Mouse (Mus musculus) gastrocnemius, adult 8-10 months (tissue): Measurements from ENCODE around the gene Scnn1b. TPM values are rescaled to one million over a fixed set of nuclear protein-coding genes. Genes with fewer than 3 reads are reported as not detected.

Experiments used
- DNase-seq, 2 experiments: peaks; one replicate each; pipeline ENCODE4 v3.0.0; 2022; ENCODE audit warnings: low spot score in 2 of 2
- total RNA-seq, 4 experiments: library from RNA; stranded (reverse); gene quantifications; 2 replicates each; pipeline ENCODE4 v1.2.4; 2022

Scnn1b gene
- under 1 TPM in 1 of 4 experiments, not detected in 3; 0.29 TPM for total RNA-seq

- no peak for DNase-seq
Observed at GRCm38 (mm10) chr7:121864858-121865585, at the start of gene Scnn1b. Scnn1b (plus strand) TSS chr7:121865038.

GRCm38 (mm10) chr7:121821632-121822031, 43.2 kb upstream of the Scnn1b start:
- no peak for DNase-seq

- no peak for DNase-seq
Observed at GRCm38 (mm10) chr7:121828481-121828880, 36.4 kb upstream of the Scnn1b start.

- DNase-seq: no peak
Observed at GRCm38 (mm10) chr7:121835392-121835791, 29.4 kb upstream of the Scnn1b start.

GRCm38 (mm10) chr7:121836827-121837226, 28.0 kb upstream of the Scnn1b start:
- DNase-seq: no peak

- no peak for DNase-seq
Observed at GRCm38 (mm10) chr7:121840810-121841209, 24.0 kb upstream of the Scnn1b start.

- no peak for DNase-seq
Observed at GRCm38 (mm10) chr7:121842234-121842633, 22.6 kb upstream of the Scnn1b start.

- DNase-seq: no peak
Observed at GRCm38 (mm10) chr7:121845964-121846363, 18.9 kb upstream of the Scnn1b start.

- no peak for DNase-seq
Observed at GRCm38 (mm10) chr7:121848537-121849168, 16.2 kb upstream of the Scnn1b start.

GRCm38 (mm10) chr7:121857177-121857884, 7.5 kb upstream of the Scnn1b start:
- no peak for DNase-seq

GRCm38 (mm10) chr7:121858939-121859338, 5.9 kb upstream of the Scnn1b start:
- DNase-seq: no peak

- DNase-seq: no peak
Observed at GRCm38 (mm10) chr7:121871631-121872030, 6.8 kb downstream of the Scnn1b start.

GRCm38 (mm10) chr7:121873998-121874397, 9.2 kb downstream of the Scnn1b start:
- DNase-seq: no peak

GRCm38 (mm10) chr7:121874784-121875183, 9.9 kb downstream of the Scnn1b start:
- no peak for DNase-seq

- no peak for DNase-seq
Observed at GRCm38 (mm10) chr7:121880246-121880645, 15.4 kb downstream of the Scnn1b start.

- DNase-seq: no peak
Observed at GRCm38 (mm10) chr7:121890636-121891360, 26.0 kb downstream of the Scnn1b start.

- no peak for DNase-seq
Observed at GRCm38 (mm10) chr7:121896689-121897088, 31.9 kb downstream of the Scnn1b start.

- DNase-seq: no peak
Observed at GRCm38 (mm10) chr7:121899311-121899710, 34.5 kb downstream of the Scnn1b start.

- no peak for DNase-seq
Observed at GRCm38 (mm10) chr7:121899940-121900339, 35.1 kb downstream of the Scnn1b start.

GRCm38 (mm10) chr7:121902757-121903411, 38.0 kb downstream of the Scnn1b start:
- DNase-seq: no peak

GRCm38 (mm10) chr7:121906879-121907278, 42.0 kb downstream of the Scnn1b start:
- DNase-seq: no peak
